ENCODE assay signal across 15 mouse cellular contexts in the genomic region with DNA sequence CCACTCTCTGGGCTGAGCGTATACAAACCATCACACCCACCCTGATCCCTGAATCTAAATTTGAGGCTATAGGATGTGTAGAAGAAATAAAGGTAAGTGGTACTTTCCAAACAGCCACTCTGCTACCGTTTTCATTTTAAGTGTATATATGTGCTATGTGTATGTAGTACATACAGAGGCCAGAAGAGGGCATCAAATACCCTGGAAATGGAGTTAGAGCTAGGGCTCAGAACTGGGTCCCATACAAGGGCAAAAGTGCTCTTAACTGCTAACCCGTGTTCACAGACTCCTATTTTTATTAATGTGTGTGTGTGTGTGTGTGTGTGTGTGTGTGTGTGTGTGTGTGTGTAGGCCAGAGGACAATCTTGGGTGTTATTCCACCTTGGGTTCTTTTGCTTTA. TPM values are rescaled to one million over a fixed set of nuclear protein-coding genes. Genes with fewer than 3 reads are reported as not detected.
"Had no signal": no experiment of that assay in that cellular context is flagged by ENCODE, and none has a peak within 500 bp of the region (broad histone marks: within the 10 kb centered on the region; RNA-seq: fewer than 3 reads in every experiment).

No protein-coding gene starts in this region.

- H3K4me3 ChIP-seq: left cerebral cortex, adult 2 months; limb, embryonic 10.5 days; liver, embryonic 15.5 days had no signal

- H3K9ac ChIP-seq: liver, embryonic 15.5 days had no signal

- H3K9me3 ChIP-seq: limb, embryonic 10.5 days; liver, embryonic 15.5 days had no signal

- H3K27ac ChIP-seq: left cerebral cortex, adult 2 months; limb, embryonic 10.5 days; liver, embryonic 15.5 days; macrophage had no signal

- ATAC-seq: intestine, embryonic 16.5 days; midbrain, embryonic 16.5 days had no signal

- H3K36me3 ChIP-seq: limb, embryonic 10.5 days; liver, embryonic 15.5 days had no signal

- H3K4me1 ChIP-seq: limb, embryonic 10.5 days; liver, embryonic 15.5 days had no signal

- H3K4me2 ChIP-seq: liver, embryonic 11.5 days; liver, embryonic 15.5 days had no signal

- DNase-seq: kidney, adult 8-10 months; kidney, postnatal 10 days; kidney, postnatal 4 days; lung, adult 2 months; lung, postnatal 10 days; thymus, adult 18-20 months; thymus, postnatal 14 days had no signal

- H3K27me3 ChIP-seq: liver, embryonic 15.5 days had no signal

RNA-seq across cellular contexts. Expression of a gene that starts 51.6 kb away (rescaled TPM):
- total RNA-seq: megakaryocyte-erythroid progenitor cell, adult 5-6 weeks had no signal
- polyA plus RNA-seq: limb, embryonic 10.5 days; liver, embryonic 15.5 days; lung, adult 2 months; macrophage had no signal
